Comparison of ENCODE assay signal across 17 mouse cellular contexts in genomic region chr5:52940645-52941044, GRCm38 (mm10).
"Had no signal": no experiment of that assay in that cellular context is flagged by ENCODE, and none has a peak within 500 bp of the region (broad histone marks: within the 10 kb centered on the region; RNA-seq: fewer than 3 reads in every experiment).

No protein-coding gene starts in this region.

- H3K27me3 ChIP-seq: limb, embryonic 12.5 days; neural tube, embryonic 15.5 days had no signal

- H3K9ac ChIP-seq: limb, embryonic 12.5 days; liver, embryonic 14.5 days; neural tube, embryonic 15.5 days had no signal

- H3K4me3 ChIP-seq: limb, embryonic 12.5 days; midbrain, embryonic 10.5 days; myocyte; neural tube, embryonic 15.5 days had no signal

- H3K36me3 ChIP-seq: limb, embryonic 12.5 days; midbrain, embryonic 10.5 days; neural tube, embryonic 15.5 days had no signal

- H3K4me1 ChIP-seq: limb, embryonic 12.5 days; midbrain, embryonic 10.5 days; neural tube, embryonic 15.5 days had no signal

- H3K9me3 ChIP-seq: limb, embryonic 12.5 days; midbrain, embryonic 10.5 days; neural tube, embryonic 15.5 days had no signal

- DNase-seq: kidney, adult 18-20 months; kidney, postnatal 25 days; layer of hippocampus, postnatal 36 days; liver; lung, adult 18-20 months; lung, postnatal 4 days; midbrain, embryonic 14.5 days; retina, postnatal 1 day; right cerebral cortex, postnatal 4 days; spleen, adult 18-20 months; thymus, adult 2 months; thymus, postnatal 25 days had no signal

- H3K4me2 ChIP-seq: limb, embryonic 12.5 days; neural tube, embryonic 15.5 days had no signal

- H3K27ac ChIP-seq: limb, embryonic 12.5 days; liver, embryonic 14.5 days; midbrain, embryonic 10.5 days; neural tube, embryonic 15.5 days had no signal
